Mouse (Mus musculus) MEL (cell line): ENCODE measurements around the gene Sh2b3.

Experiments
- CTCF ChIP-seq, 3 experiments: IDR thresholded peaks in 2 of 3; conservative IDR thresholded peaks in 1 of 3; 2 replicates each; pipeline ENCODE4 v1.5.1; 2011 to 2012; ENCODE audit warnings: low read length in 3 of 3, low read depth in 2 of 3, mild to moderate bottlenecking in 2 of 3, improper control_type of control experiment in 1 of 3, inconsistent platforms in 1 of 3, mixed read lengths in 1 of 3, moderate library complexity in 1 of 3; ENCODE audit not compliant: control insufficient read depth in 1 of 3, insufficient read depth in 1 of 3, poor library complexity in 1 of 3, severe bottlenecking in 1 of 3
- GABPA ChIP-seq: IDR thresholded peaks from 2 replicates; pipeline ENCODE4 v1.6.1; 2012; ENCODE audit warnings: low read depth, mild to moderate bottlenecking, inconsistent platforms, low read length, improper control_type of control experiment, moderate library complexity
- MYC ChIP-seq: IDR thresholded peaks from 2 replicates; pipeline ENCODE4 v1.6.1; 2011; ENCODE audit warnings: low read depth, mild to moderate bottlenecking, low read length, improper control_type of control experiment, moderate library complexity
- POLR2A ChIP-seq, 2 experiments: IDR thresholded peaks; 2 replicates each; pipeline ENCODE4 v1.6.1; 2011 to 2012; ENCODE audit warnings: low read length in 2 of 2, mild to moderate bottlenecking in 2 of 2, control low read depth in 1 of 2, improper control_type of control experiment in 1 of 2, low read depth in 1 of 2, moderate library complexity in 1 of 2; ENCODE audit not compliant: control insufficient read depth in 1 of 2, insufficient read depth in 1 of 2, poor library complexity in 1 of 2
- TBP ChIP-seq: IDR thresholded peaks from 2 replicates; pipeline ENCODE4 v1.8.0; 2011; ENCODE audit warnings: low read depth, low read length, improper control_type of control experiment
- UBTF ChIP-seq: IDR thresholded peaks from 2 replicates; pipeline ENCODE4 v1.6.1; 2012; ENCODE audit warnings: low read depth, mild to moderate bottlenecking, inconsistent platforms, low read length, improper control_type of control experiment, moderate library complexity, borderline replicate concordance; ENCODE audit not compliant: insufficient read depth

- TF ChIP-seq TBP (no peak), CTCF (IDR thresholded peaks at IDR 0.05 in 2 of 3, conservative IDR thresholded peaks at IDR 0.05 in 1 of 3; ENCODE audit: control insufficient read depth in 1 of 3, insufficient read depth in 1 of 3, low read depth in 2 of 3, low read length in 3 of 3, poor library complexity in 1 of 3, severe bottlenecking in 1 of 3) (no peak), POLR2A (IDR thresholded peaks at IDR 0.05; ENCODE audit: control insufficient read depth in 1 of 2, insufficient read depth in 1 of 2, low read depth in 1 of 2, low read length in 2 of 2, poor library complexity in 1 of 2) (no peak), MYC (no peak), UBTF (no peak), GABPA (no peak)
Measured at GRCm38 (mm10) chr5:121845361-121845760, 7.9 kb upstream of the Sh2b3 start.
